20 mouse cellular contexts compared by ENCODE assay signal in the genomic region with DNA sequence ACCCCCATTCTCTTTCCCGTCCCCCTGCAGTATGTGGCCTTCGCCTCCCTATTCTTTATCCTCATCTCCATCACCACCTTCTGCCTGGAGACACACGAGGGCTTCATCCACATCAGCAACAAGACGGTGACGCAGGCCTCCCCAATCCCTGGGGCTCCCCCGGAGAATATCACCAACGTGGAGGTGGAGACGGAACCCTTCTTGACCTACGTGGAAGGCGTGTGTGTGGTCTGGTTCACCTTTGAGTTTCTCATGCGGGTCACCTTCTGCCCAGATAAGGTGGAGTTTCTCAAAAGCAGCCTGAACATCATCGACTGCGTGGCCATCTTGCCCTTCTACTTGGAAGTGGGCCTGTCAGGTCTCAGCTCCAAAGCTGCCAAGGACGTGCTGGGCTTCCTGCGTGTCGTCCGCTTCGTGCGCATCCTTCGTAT. TPM values are rescaled to one million over a fixed set of nuclear protein-coding genes. Genes with fewer than 3 reads are reported as not detected.
A peak's percentile ranks its signal among the peaks of the same experiment; 100 is the strongest.
DNase-seq lines count a peak whose midpoint lies in the region; ATAC-seq and TF ChIP-seq lines count a peak whose summit lies in the region.
"Had no signal": no experiment of that assay in that cellular context is flagged by ENCODE, and none has a peak within 500 bp of the region (broad histone marks: within the 10 kb centered on the region; RNA-seq: fewer than 3 reads in every experiment).

No protein-coding gene starts in this region.

- no peak overlapping the region for H3K4me3 ChIP-seq in hindbrain, embryonic 14.5 days (replicated peaks; ENCODE audit: low read length)
- H3K4me3 ChIP-seq in hindbrain, embryonic 10.5 days: no peak overlapping the region
- H3K4me3 ChIP-seq in E14TG2a.4 (replicated peaks; ENCODE audit: low read length): peak overlapping the region; percentile 93; the same call in 1 of the 2 replicates
- H3K4me3 ChIP-seq: embryonic facial prominence, embryonic 13.5 days; heart, embryonic 13.5 days had no signal

- H3K4me1 ChIP-seq in hindbrain, embryonic 14.5 days (replicated peaks; ENCODE audit: control insufficient read depth, insufficient read depth, low read length): peaks cover 34% of the 10 kb centered on the region
- H3K4me1 ChIP-seq in hindbrain, embryonic 10.5 days (replicated peaks): peaks cover 53% of the 10 kb centered on the region
- peaks cover 84% of the 10 kb centered on the region for H3K4me1 ChIP-seq in E14TG2a.4 (replicated peaks; ENCODE audit: low read depth, low read length)

- H3K27ac ChIP-seq in hindbrain, embryonic 14.5 days: 0 out of 2 replicates have a peak overlapping the region, but pooled peaks have one; percentile 85
- H3K27ac ChIP-seq in hindbrain, embryonic 10.5 days: no peak overlapping the region
- H3K27ac ChIP-seq: embryonic facial prominence, embryonic 13.5 days; heart, embryonic 13.5 days had no signal

- TF ChIP-seq CTCF in E14TG2a.4 (conservative IDR thresholded peaks at IDR 0.05; ENCODE audit: low read length): no peak

- 93% methylated on average over 20 of the region's 20 CpGs for WGBS in hindbrain, embryonic 14.5 days
- 94% methylated on average over 20 of the region's 20 CpGs for WGBS in hindbrain, embryonic 10.5 days

- no peak overlapping the region for H3K4me2 ChIP-seq in hindbrain, embryonic 14.5 days (replicated peaks)
- H3K4me2 ChIP-seq: embryonic facial prominence, embryonic 13.5 days; heart, embryonic 13.5 days had no signal

- no peak overlapping the region for H3K9ac ChIP-seq in hindbrain, embryonic 14.5 days
- H3K9ac ChIP-seq: embryonic facial prominence, embryonic 13.5 days; forebrain, embryonic 13.5 days; heart, embryonic 13.5 days had no signal

- ATAC-seq in cerebellum, adult (ENCODE audit: insufficient number of reproducible peaks, low FRiP score, low TSS enrichment): no peak
- no peak for ATAC-seq in hindbrain, embryonic 14.5 days (ENCODE audit: low FRiP score)
- ATAC-seq: forebrain, embryonic 13.5 days; inflammation-experienced regulatory T-cells, adult 6 months; intestine, postnatal 0 days had no signal

- peaks cover 8% of the 10 kb centered on the region; the same call in 1 of the 2 replicates for H3K36me3 ChIP-seq in hindbrain, embryonic 14.5 days (replicated peaks; ENCODE audit: control insufficient read depth, insufficient read depth)
- peaks cover 12% of the 10 kb centered on the region for H3K36me3 ChIP-seq in hindbrain, embryonic 10.5 days
- H3K36me3 ChIP-seq in E14TG2a.4 (ENCODE audit: insufficient read depth, low read length): peaks cover 70% of the 10 kb centered on the region
- H3K36me3 ChIP-seq: heart, embryonic 13.5 days had no signal

- no peaks in the 10 kb centered on the region for H3K9me3 ChIP-seq in hindbrain, embryonic 14.5 days (ENCODE audit: control insufficient read depth, low read length)
- H3K9me3 ChIP-seq in hindbrain, embryonic 10.5 days: no peaks in the 10 kb centered on the region
- no peaks in the 10 kb centered on the region for H3K9me3 ChIP-seq in E14TG2a.4 (ENCODE audit: low read length)
- H3K9me3 ChIP-seq: embryonic facial prominence, embryonic 13.5 days; forebrain, embryonic 13.5 days; heart, embryonic 13.5 days; hindbrain, embryonic 15.5 days had no signal

- peak; percentile 47 for DNase-seq in cerebellum, adult 8-10 months
- DNase-seq in hindbrain, embryonic 14.5 days (ENCODE audit: low spot score): no peak
- no peak for DNase-seq in hindbrain, embryonic 10.5 days (ENCODE audit: low spot score)
- DNase-seq in cerebellum, adult 9-11 months: peak; percentile 66
- no peak for DNase-seq in yolk sac, embryonic 10.5 days (ENCODE audit: low spot score)
- DNase-seq in right cerebral cortex, postnatal 4 days: no peak
- DNase-seq: adrenal gland, adult 8-10 months; adrenal gland, postnatal 36 days; gastrocnemius, postnatal 25 days; heart, postnatal 4 days; kidney, adult 8-10 months had no signal

- H3K27me3 ChIP-seq in hindbrain, embryonic 14.5 days (ENCODE audit: control insufficient read depth, insufficient read depth, low read length): peaks cover 19% of the 10 kb centered on the region
- H3K27me3 ChIP-seq in hindbrain, embryonic 10.5 days (ENCODE audit: insufficient read depth, poor library complexity, severe bottlenecking): peaks cover 41% of the 10 kb centered on the region
- H3K27me3 ChIP-seq in E14TG2a.4 (ENCODE audit: insufficient read depth, low read length): peaks cover 10% of the 10 kb centered on the region

RNA-seq across cellular contexts. Expression of a gene that starts 4.7 kb away (rescaled TPM):
- polyA plus RNA-seq in hindbrain, embryonic 14.5 days (2014; fragmentation: Nextera tagmentation; extraction: Ambion mirVana): 7.2 and 8.6 TPM in 2 replicates
- 1.3 and 1.5 TPM in 2 replicates for polyA plus RNA-seq in hindbrain, embryonic 10.5 days (2016; fragmentation: Nextera tagmentation; extraction: Ambion mirVana)
- polyA plus RNA-seq: heart, postnatal 0 days; inflammation-experienced regulatory T-cells, adult 6 months had no signal

RNA-seq across cellular contexts. Expression of a gene that starts 23.0 kb away (rescaled TPM):
- 0.81 and 1.0 TPM in 2 replicates for polyA plus RNA-seq in hindbrain, embryonic 14.5 days (2014; fragmentation: Nextera tagmentation; extraction: Ambion mirVana)
- 0.38 and 0.86 TPM in 2 replicates for polyA plus RNA-seq in hindbrain, embryonic 10.5 days (2016; fragmentation: Nextera tagmentation; extraction: Ambion mirVana)

RNA-seq across cellular contexts. Expression of a gene that starts 41.4 kb away (rescaled TPM):
- 50.7 and 53.6 TPM in 2 replicates for polyA plus RNA-seq in hindbrain, embryonic 14.5 days (2014; fragmentation: Nextera tagmentation; extraction: Ambion mirVana)
- 83.2 and 94.9 TPM in 2 replicates for polyA plus RNA-seq in hindbrain, embryonic 10.5 days (2016; fragmentation: Nextera tagmentation; extraction: Ambion mirVana)

RNA-seq across cellular contexts. Expression of a gene that starts 46.5 kb away (rescaled TPM):
- 14.0 and 17.9 TPM in 2 replicates for polyA plus RNA-seq in hindbrain, embryonic 14.5 days (2014; fragmentation: Nextera tagmentation; extraction: Ambion mirVana)
- 133 and 161 TPM in 2 replicates for polyA plus RNA-seq in hindbrain, embryonic 10.5 days (2016; fragmentation: Nextera tagmentation; extraction: Ambion mirVana)

Comparison
In these comparisons a context has a peak if more than half of its experiments do, and no peak if none do; other contexts are left out.
1. DNase-seq: peak in cerebellum, adult 8-10 months (single experiment) and cerebellum, adult 9-11 months (single experiment); none in hindbrain, embryonic 14.5 days (single experiment), hindbrain, embryonic 10.5 days (single experiment), yolk sac, embryonic 10.5 days (single experiment) and right cerebral cortex, postnatal 4 days (single experiment).